Mouse (Mus musculus): ENCODE results near the gene Jak1. TPM values are rescaled to one million over a fixed set of nuclear protein-coding genes. Genes with fewer than 3 reads are reported as not detected.
A peak's percentile ranks its signal among the peaks of the same experiment; 100 is the strongest.

Gene Jak1
- polyA plus RNA-seq, 1 experiment from 2014 or later, result 81.4 TPM

GRCm38 (mm10) chr4:101293661-101294060 is 28.6 kb upstream of the Jak1 start:
- WGBS, result 53% methylated on average over 9 of the region's 9 CpGs

GRCm38 (mm10) chr4:101292736-101293541 is 27.9 kb upstream of the Jak1 start:
- no peak overlapping the region for H3K9ac ChIP-seq
- peaks cover 11% of the 10 kb centered on the region for H3K4me1 ChIP-seq
- H3K27ac ChIP-seq (replicated peaks), result peak overlapping the region; percentile 83; the same call in 1 of the 2 replicates
- H3K4me2 ChIP-seq (replicated peaks), result peak overlapping the region; percentile 86
- H3K9me3 ChIP-seq (replicated peaks), result no peaks in the 10 kb centered on the region
- peak; percentile 61; the same call in 1 of the 2 replicates for ATAC-seq (ENCODE audit: insufficient number of reproducible peaks, low FRiP score, low TSS enrichment, low read depth)
- WGBS, result 2% methylated on average over 49 of the region's 49 CpGs
- H3K27me3 ChIP-seq, result no peaks in the 10 kb centered on the region
- peak overlapping the region; percentile 47 for H3K4me3 ChIP-seq (replicated peaks)
- H3K36me3 ChIP-seq, result no peaks in the 10 kb centered on the region

More at GRCm38 (mm10) chr4:101293661-101294060, 28.6 kb upstream of the Jak1 start:
- no peak for ATAC-seq (ENCODE audit: insufficient number of reproducible peaks, low FRiP score, low TSS enrichment, low read depth)
- peak overlapping the region; percentile 47 for H3K4me3 ChIP-seq (replicated peaks)
- H3K4me2 ChIP-seq (replicated peaks), result peak overlapping the region; percentile 86
- H3K4me1 ChIP-seq, result peaks cover 11% of the 10 kb centered on the region
- no peak overlapping the region for H3K27ac ChIP-seq (replicated peaks)
- no peaks in the 10 kb centered on the region for H3K27me3 ChIP-seq
- H3K9me3 ChIP-seq (replicated peaks), result no peaks in the 10 kb centered on the region
- no peaks in the 10 kb centered on the region for H3K36me3 ChIP-seq
- H3K9ac ChIP-seq, result no peak overlapping the region

GRCm38 (mm10) chr4:101292028-101292735 is 27.1 kb upstream of the Jak1 start:
- peak overlapping the region; percentile 83 for H3K27ac ChIP-seq (replicated peaks)
- H3K36me3 ChIP-seq, result no peaks in the 10 kb centered on the region
- 3% methylated on average over 41 of the region's 41 CpGs for WGBS
- peak overlapping the region; percentile 86 for H3K4me2 ChIP-seq (replicated peaks)
- peak overlapping the region; percentile 47 for H3K4me3 ChIP-seq (replicated peaks)
- peak; percentile 83 for ATAC-seq (ENCODE audit: insufficient number of reproducible peaks, low FRiP score, low TSS enrichment, low read depth)
- peak overlapping the region; percentile 44 for H3K9ac ChIP-seq
- peaks cover 11% of the 10 kb centered on the region for H3K4me1 ChIP-seq
- H3K27me3 ChIP-seq, result no peaks in the 10 kb centered on the region
- H3K9me3 ChIP-seq (replicated peaks), result no peaks in the 10 kb centered on the region

GRCm38 (mm10) chr4:101288292-101288691 is 23.2 kb upstream of the Jak1 start:
- Histone ChIP-seq H3K4me1 (peaks cover 11% of the 10 kb centered on the region), H3K27me3 (no peaks in the 10 kb centered on the region), H3K27ac (replicated peaks) (no peak overlapping the region), H3K9ac (no peak overlapping the region), H3K4me2 (replicated peaks) (no peak overlapping the region), H3K36me3 (no peaks in the 10 kb centered on the region), H3K4me3 (replicated peaks) (no peak overlapping the region), H3K9me3 (replicated peaks) (no peaks in the 10 kb centered on the region)
- ATAC-seq (ENCODE audit: insufficient number of reproducible peaks, low FRiP score, low TSS enrichment, low read depth), result no peak
- 74% methylated on average over 11 of the region's 11 CpGs for WGBS

- no peak overlapping the region for H3K4me3 ChIP-seq (replicated peaks)
- no peak overlapping the region for H3K9ac ChIP-seq
- no peak overlapping the region for H3K4me2 ChIP-seq (replicated peaks)
- H3K9me3 ChIP-seq (replicated peaks), result no peaks in the 10 kb centered on the region
- H3K27me3 ChIP-seq, result no peaks in the 10 kb centered on the region
- no peak overlapping the region for H3K27ac ChIP-seq (replicated peaks)
- no peaks in the 10 kb centered on the region for H3K36me3 ChIP-seq
- no peak for ATAC-seq (ENCODE audit: insufficient number of reproducible peaks, low FRiP score, low TSS enrichment, low read depth)
- no peaks in the 10 kb centered on the region for H3K4me1 ChIP-seq
- WGBS, result 80% methylated on average over 6 of the region's 6 CpGs
Observed at GRCm38 (mm10) chr4:101286562-101286961, 21.5 kb upstream of the Jak1 start.

- H3K27me3 ChIP-seq, result no peaks in the 10 kb centered on the region
- no peaks in the 10 kb centered on the region for H3K4me1 ChIP-seq
- WGBS, result 64% methylated on average over 2 of the region's 2 CpGs
- no peak overlapping the region for H3K4me3 ChIP-seq (replicated peaks)
- no peak for ATAC-seq (ENCODE audit: insufficient number of reproducible peaks, low FRiP score, low TSS enrichment, low read depth)
- H3K4me2 ChIP-seq (replicated peaks), result no peak overlapping the region
- no peak overlapping the region for H3K27ac ChIP-seq (replicated peaks)
- no peaks in the 10 kb centered on the region for H3K9me3 ChIP-seq (replicated peaks)
- H3K36me3 ChIP-seq, result no peaks in the 10 kb centered on the region
- no peak overlapping the region for H3K9ac ChIP-seq
Observed at GRCm38 (mm10) chr4:101285906-101286432, 20.9 kb upstream of the Jak1 start.

- Histone ChIP-seq H3K9ac (no peak overlapping the region), H3K9me3 (replicated peaks) (no peaks in the 10 kb centered on the region), H3K4me3 (replicated peaks) (no peak overlapping the region), H3K27ac (replicated peaks) (no peak overlapping the region), H3K36me3 (no peaks in the 10 kb centered on the region), H3K27me3 (no peaks in the 10 kb centered on the region), H3K4me1 (no peaks in the 10 kb centered on the region), H3K4me2 (replicated peaks) (no peak overlapping the region)
- no peak for ATAC-seq (ENCODE audit: insufficient number of reproducible peaks, low FRiP score, low TSS enrichment, low read depth)
- WGBS, result 71% methylated on average over 4 of the region's 4 CpGs
Observed at GRCm38 (mm10) chr4:101283938-101284337, 18.9 kb upstream of the Jak1 start.

GRCm38 (mm10) chr4:101282237-101282636 is 17.2 kb upstream of the Jak1 start:
- no peak overlapping the region for H3K27ac ChIP-seq (replicated peaks)
- no peaks in the 10 kb centered on the region for H3K4me1 ChIP-seq
- no peak overlapping the region for H3K4me3 ChIP-seq (replicated peaks)
- H3K4me2 ChIP-seq (replicated peaks), result no peak overlapping the region
- H3K36me3 ChIP-seq, result no peaks in the 10 kb centered on the region
- ATAC-seq (ENCODE audit: insufficient number of reproducible peaks, low FRiP score, low TSS enrichment, low read depth), result no peak
- WGBS, result 75% methylated on average over 1 of the region's 1 CpGs
- H3K9ac ChIP-seq, result no peak overlapping the region
- H3K27me3 ChIP-seq, result no peaks in the 10 kb centered on the region
- H3K9me3 ChIP-seq (replicated peaks), result no peaks in the 10 kb centered on the region

GRCm38 (mm10) chr4:101280119-101280518 is 15.0 kb upstream of the Jak1 start:
- ATAC-seq (ENCODE audit: insufficient number of reproducible peaks, low FRiP score, low TSS enrichment, low read depth), result no peak
- Histone ChIP-seq H3K27ac (replicated peaks) (no peak overlapping the region), H3K4me3 (replicated peaks) (no peak overlapping the region), H3K4me2 (replicated peaks) (no peak overlapping the region), H3K36me3 (no peaks in the 10 kb centered on the region), H3K27me3 (no peaks in the 10 kb centered on the region), H3K9ac (no peak overlapping the region), H3K4me1 (no peaks in the 10 kb centered on the region), H3K9me3 (replicated peaks) (no peaks in the 10 kb centered on the region)
- WGBS, result 64% methylated on average over 2 of the region's 2 CpGs

GRCm38 (mm10) chr4:101276456-101277070 is 11.5 kb upstream of the Jak1 start:
- 79% methylated on average over 6 of the region's 6 CpGs for WGBS
- H3K9ac ChIP-seq, result no peak overlapping the region
- no peaks in the 10 kb centered on the region for H3K27me3 ChIP-seq
- H3K9me3 ChIP-seq (replicated peaks), result no peaks in the 10 kb centered on the region
- no peaks in the 10 kb centered on the region for H3K4me1 ChIP-seq
- no peak overlapping the region for H3K4me3 ChIP-seq (replicated peaks)
- H3K36me3 ChIP-seq, result no peaks in the 10 kb centered on the region
- H3K27ac ChIP-seq (replicated peaks), result no peak overlapping the region
- no peak for ATAC-seq (ENCODE audit: insufficient number of reproducible peaks, low FRiP score, low TSS enrichment, low read depth)
- H3K4me2 ChIP-seq (replicated peaks), result no peak overlapping the region

GRCm38 (mm10) chr4:101275881-101276280 is 10.8 kb upstream of the Jak1 start:
- no peak overlapping the region for H3K27ac ChIP-seq (replicated peaks)
- no peaks in the 10 kb centered on the region for H3K27me3 ChIP-seq
- ATAC-seq (ENCODE audit: insufficient number of reproducible peaks, low FRiP score, low TSS enrichment, low read depth), result no peak
- H3K4me3 ChIP-seq (replicated peaks), result no peak overlapping the region
- no peaks in the 10 kb centered on the region for H3K4me1 ChIP-seq
- H3K9ac ChIP-seq, result no peak overlapping the region
- H3K4me2 ChIP-seq (replicated peaks), result no peak overlapping the region
- 86% methylated on average over 3 of the region's 3 CpGs for WGBS
- H3K36me3 ChIP-seq, result no peaks in the 10 kb centered on the region
- no peaks in the 10 kb centered on the region for H3K9me3 ChIP-seq (replicated peaks)
